In the genomic region with DNA sequence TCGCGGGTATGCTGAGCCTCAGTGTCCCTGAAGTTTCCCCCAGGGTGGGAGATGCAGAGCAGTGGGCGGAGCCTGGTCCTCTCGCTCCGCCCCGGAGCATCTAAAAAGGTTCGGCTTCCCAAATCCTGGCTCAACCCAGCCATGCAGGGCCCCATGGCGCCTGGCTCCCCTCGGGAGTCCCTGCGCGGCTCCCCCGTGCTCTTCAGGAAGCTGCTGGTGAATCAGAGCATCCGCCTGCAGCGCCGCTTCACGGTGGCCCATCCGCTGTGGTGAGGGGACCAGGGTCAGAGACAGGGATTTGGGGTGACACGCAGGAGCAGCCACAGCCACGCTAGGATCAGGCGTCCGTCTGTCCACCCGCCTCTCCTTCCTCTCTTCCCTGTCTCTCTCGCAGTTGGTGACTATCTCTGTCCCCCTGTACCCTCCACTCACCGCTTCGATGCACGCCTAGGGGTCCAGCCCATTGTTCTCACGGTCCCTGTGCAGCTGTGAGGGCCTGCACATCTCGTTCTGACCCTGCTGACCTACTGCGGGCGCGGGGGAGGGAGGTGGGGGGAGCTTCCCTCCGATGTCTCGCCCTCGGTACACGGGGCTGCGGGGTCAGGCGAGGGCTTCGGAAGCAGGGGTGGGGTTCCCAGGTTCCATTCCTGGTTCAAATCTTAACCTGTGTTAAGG, we compare ENCODE assay signal across 9 mouse cellular contexts. TPM values are rescaled to one million over a fixed set of nuclear protein-coding genes. Genes with fewer than 3 reads are reported as not detected.
DNase-seq lines count a peak whose midpoint lies in the region; ATAC-seq and TF ChIP-seq lines count a peak whose summit lies in the region.
"Had no signal": no experiment of that assay in that cellular context is flagged by ENCODE, and none has a peak within 500 bp of the region (broad histone marks: within the 10 kb centered on the region; RNA-seq: fewer than 3 reads in every experiment).

No protein-coding gene starts in this region.

- 0 out of 2 replicates have a peak, but pooled peaks have one; percentile 11 for ATAC-seq in lung, embryonic 16.5 days (ENCODE audit: low read depth)
- ATAC-seq in embryonic facial prominence, embryonic 15.5 days (ENCODE audit: insufficient number of reproducible peaks, low FRiP score, low TSS enrichment, low read depth), result no peak
- peak; percentile 35 for ATAC-seq in inflammation-experienced regulatory T-cells, adult 6 months
- ATAC-seq in activated CD4-positive, CD25-positive, alpha-beta regulatory T cell, adult 4 months, result no peak

- no peak for DNase-seq in lung, postnatal 25 days (ENCODE audit: low spot score)
- DNase-seq in midbrain, embryonic 10.5 days (ENCODE audit: low spot score), result peak; percentile 41
- no peak for DNase-seq in thymus, adult 2 months
- DNase-seq in adrenal gland, postnatal 36 days, result no peak

- H3K36me3 ChIP-seq in lung, embryonic 16.5 days (ENCODE audit: control insufficient read depth, insufficient read depth, low read length), result no peaks in the 10 kb centered on the region
- H3K36me3 ChIP-seq in embryonic facial prominence, embryonic 15.5 days, result no peaks in the 10 kb centered on the region
- no peaks in the 10 kb centered on the region for H3K36me3 ChIP-seq in midbrain, embryonic 10.5 days
- H3K36me3 ChIP-seq in thymus, adult 2 months (ENCODE audit: control insufficient read depth, insufficient read depth, low read length), result no peaks in the 10 kb centered on the region

- no peaks in the 10 kb centered on the region for H3K9me3 ChIP-seq in lung, embryonic 16.5 days (ENCODE audit: control insufficient read depth, low read length)
- H3K9me3 ChIP-seq in embryonic facial prominence, embryonic 15.5 days (replicated peaks), result no peaks in the 10 kb centered on the region
- no peaks in the 10 kb centered on the region for H3K9me3 ChIP-seq in midbrain, embryonic 10.5 days (replicated peaks)

- no peak for TF ChIP-seq POLR2A in thymus, adult 2 months (IDR thresholded peaks at IDR 0.05; ENCODE audit: control insufficient read depth, extremely low read depth, insufficient read depth, low read length, poor library complexity)

- H3K4me1 ChIP-seq in lung, embryonic 16.5 days (replicated peaks; ENCODE audit: control insufficient read depth, insufficient read depth, low read length), result peaks cover 11% of the 10 kb centered on the region
- H3K4me1 ChIP-seq in embryonic facial prominence, embryonic 15.5 days, result peaks cover 17% of the 10 kb centered on the region
- H3K4me1 ChIP-seq in midbrain, embryonic 10.5 days, result peaks cover 20% of the 10 kb centered on the region
- H3K4me1 ChIP-seq in thymus, adult 2 months (replicated peaks; ENCODE audit: control insufficient read depth, insufficient read depth, low read length), result peaks cover 18% of the 10 kb centered on the region

- 4% methylated on average over 38 of the region's 38 CpGs for WGBS in lung, embryonic 16.5 days
- WGBS in embryonic facial prominence, embryonic 15.5 days, result 5% methylated on average over 38 of the region's 38 CpGs
- 1% methylated on average over 38 of the region's 38 CpGs for WGBS in midbrain, embryonic 10.5 days
- 8% methylated on average over 38 of the region's 38 CpGs for WGBS in thymus, adult 2 months

- H3K27me3 ChIP-seq in lung, embryonic 16.5 days (ENCODE audit: control insufficient read depth, insufficient read depth, low read depth, low read length), result peaks cover 64% of the 10 kb centered on the region
- peaks cover 83% of the 10 kb centered on the region for H3K27me3 ChIP-seq in embryonic facial prominence, embryonic 15.5 days
- peaks cover 82% of the 10 kb centered on the region for H3K27me3 ChIP-seq in midbrain, embryonic 10.5 days (ENCODE audit: low read depth, poor library complexity, severe bottlenecking)
- peaks cover 17% of the 10 kb centered on the region for H3K27me3 ChIP-seq in thymus, adult 2 months (ENCODE audit: control insufficient read depth, insufficient read depth, low read length)

- no peak for TF ChIP-seq CTCF in thymus, adult 2 months (IDR thresholded peaks at IDR 0.05; ENCODE audit: borderline replicate concordance, control insufficient read depth, extremely low read depth, insufficient read depth, low read length, poor library complexity)

- no peak overlapping the region for H3K9ac ChIP-seq in lung, embryonic 16.5 days (ENCODE audit: low read length)
- H3K9ac ChIP-seq in embryonic facial prominence, embryonic 15.5 days, result no peak overlapping the region
- H3K9ac ChIP-seq: liver, embryonic 14.5 days had no signal

- H3K4me3 ChIP-seq in lung, embryonic 16.5 days (ENCODE audit: low read length), result no peak overlapping the region
- H3K4me3 ChIP-seq in embryonic facial prominence, embryonic 15.5 days (replicated peaks), result peak overlapping the region; percentile 37; the same call in 1 of the 2 replicates
- peak overlapping the region; percentile 50 for H3K4me3 ChIP-seq in midbrain, embryonic 10.5 days
- H3K4me3 ChIP-seq in thymus, adult 2 months (ENCODE audit: control insufficient read depth, insufficient read depth, low read length), result no peak overlapping the region

- no peak overlapping the region for H3K4me2 ChIP-seq in lung, embryonic 16.5 days (ENCODE audit: low read depth, low read length)
- H3K4me2 ChIP-seq in embryonic facial prominence, embryonic 15.5 days (replicated peaks), result peak overlapping the region; percentile 49

- H3K27ac ChIP-seq in lung, embryonic 16.5 days (ENCODE audit: low read length), result no peak overlapping the region
- H3K27ac ChIP-seq in embryonic facial prominence, embryonic 15.5 days (replicated peaks), result no peak overlapping the region
- peak overlapping the region; percentile 73 for H3K27ac ChIP-seq in midbrain, embryonic 10.5 days (replicated peaks)
- H3K27ac ChIP-seq in thymus, adult 2 months (ENCODE audit: control insufficient read depth, insufficient read depth, low read length), result no peak overlapping the region
- H3K27ac ChIP-seq: liver, embryonic 14.5 days had no signal

RNA-seq across cellular contexts. Expression of gene Rab3a, which starts 11.4 kb away (rescaled TPM):
- polyA plus RNA-seq in lung, embryonic 16.5 days (2015; fragmentation: Nextera tagmentation; extraction: Ambion mirVana), result 14.8 and 16.2 TPM in 2 replicates
- 22.7 and 28.6 TPM in 2 replicates for polyA plus RNA-seq in embryonic facial prominence, embryonic 15.5 days (2015; fragmentation: Nextera tagmentation; extraction: Ambion mirVana)
- 1 to 10 TPM; 4.6 to 8.6 (median 7.9) TPM for polyA plus RNA-seq in inflammation-experienced regulatory T-cells, adult 6 months (2017; shearing (Covaris generic))
- 17.2 and 40.7 TPM in 2 replicates for polyA plus RNA-seq in midbrain, embryonic 10.5 days (2016; fragmentation: Nextera tagmentation; extraction: Ambion mirVana)
- polyA plus RNA-seq in thymus, adult 2 months (2012; rRNA removed), result 17.8 and 20.8 TPM in 2 replicates
- 10 to 100 TPM; 68.6 to 78.2 TPM for total RNA-seq in adrenal gland, postnatal 36 days (2021)
- 1 to 10 TPM; 3.8 to 5.4 TPM for polyA plus RNA-seq in activated CD4-positive, CD25-positive, alpha-beta regulatory T cell, adult 4 months (2017; shearing (Covaris generic))

RNA-seq across cellular contexts. Expression of gene Mpv17l2, which starts 17.6 kb away (rescaled TPM):
- 37.1 and 39.2 TPM in 2 replicates for polyA plus RNA-seq in lung, embryonic 16.5 days (2015; fragmentation: Nextera tagmentation; extraction: Ambion mirVana)
- polyA plus RNA-seq in embryonic facial prominence, embryonic 15.5 days (2015; fragmentation: Nextera tagmentation; extraction: Ambion mirVana), result 41.7 and 42.3 TPM in 2 replicates
- polyA plus RNA-seq in inflammation-experienced regulatory T-cells, adult 6 months (2017; shearing (Covaris generic)), result 10 to 100 TPM; 35.5 to 46.1 (median 42.5) TPM
- 31.7 and 34.6 TPM in 2 replicates for polyA plus RNA-seq in midbrain, embryonic 10.5 days (2016; fragmentation: Nextera tagmentation; extraction: Ambion mirVana)
- polyA plus RNA-seq in thymus, adult 2 months (2012; rRNA removed), result 72.9 and 103 TPM in 2 replicates
- 100 to 1,000 TPM; 119 to 155 TPM for total RNA-seq in adrenal gland, postnatal 36 days (2021)
- 10 to 100 TPM; 35.6 to 41.7 TPM for polyA plus RNA-seq in activated CD4-positive, CD25-positive, alpha-beta regulatory T cell, adult 4 months (2017; shearing (Covaris generic))

RNA-seq across cellular contexts. Expression of gene Pde4c, which starts 19.6 kb away (rescaled TPM):
- 0.10 and 0.19 TPM in 2 replicates for polyA plus RNA-seq in lung, embryonic 16.5 days (2015; fragmentation: Nextera tagmentation; extraction: Ambion mirVana)
- 0.16 and 0.29 TPM in 2 replicates for polyA plus RNA-seq in embryonic facial prominence, embryonic 15.5 days (2015; fragmentation: Nextera tagmentation; extraction: Ambion mirVana)
- polyA plus RNA-seq in inflammation-experienced regulatory T-cells, adult 6 months (2017; shearing (Covaris generic)), result under 1 TPM; 0.19 to 0.59 (median 0.25) TPM
- polyA plus RNA-seq in midbrain, embryonic 10.5 days (2016; fragmentation: Nextera tagmentation; extraction: Ambion mirVana), result 0.72 and 0.78 TPM in 2 replicates
- 4.9 and 6.2 TPM in 2 replicates for polyA plus RNA-seq in thymus, adult 2 months (2012; rRNA removed)
- total RNA-seq in adrenal gland, postnatal 36 days (2021), result 1 to 10 TPM in 1 of 2 experiments, under 1 TPM in 1; 0.33 to 1.2 TPM
- polyA plus RNA-seq in activated CD4-positive, CD25-positive, alpha-beta regulatory T cell, adult 4 months (2017; shearing (Covaris generic)), result under 1 TPM; 0.47 to 0.95 TPM

RNA-seq across cellular contexts. Expression of gene Gm3336, which starts 24.8 kb away (rescaled TPM):
- polyA plus RNA-seq in lung, embryonic 16.5 days (2015; fragmentation: Nextera tagmentation; extraction: Ambion mirVana), result 0.26 TPM in 1 of 2 replicates, not detected in the other
- not detected in 2 replicates for polyA plus RNA-seq in embryonic facial prominence, embryonic 15.5 days (2015; fragmentation: Nextera tagmentation; extraction: Ambion mirVana)
- under 1 TPM in 1 of 3 experiments, not detected in 2; 0.55 TPM for polyA plus RNA-seq in inflammation-experienced regulatory T-cells, adult 6 months (2017; shearing (Covaris generic))
- polyA plus RNA-seq in midbrain, embryonic 10.5 days (2016; fragmentation: Nextera tagmentation; extraction: Ambion mirVana), result not detected in 2 replicates
- 0.48 and 0.50 TPM in 2 replicates for polyA plus RNA-seq in thymus, adult 2 months (2012; rRNA removed)
- total RNA-seq in adrenal gland, postnatal 36 days (2021), result not detected
- polyA plus RNA-seq in activated CD4-positive, CD25-positive, alpha-beta regulatory T cell, adult 4 months (2017; shearing (Covaris generic)), result not detected

RNA-seq across cellular contexts. Expression of gene Pik3r2, which starts 33.4 kb away (rescaled TPM):
- 56.0 and 56.8 TPM in 2 replicates for polyA plus RNA-seq in lung, embryonic 16.5 days (2015; fragmentation: Nextera tagmentation; extraction: Ambion mirVana)
- polyA plus RNA-seq in embryonic facial prominence, embryonic 15.5 days (2015; fragmentation: Nextera tagmentation; extraction: Ambion mirVana), result 92.5 and 94.3 TPM in 2 replicates
- 1 to 10 TPM; 2.6 to 5.4 (median 5.4) TPM for polyA plus RNA-seq in inflammation-experienced regulatory T-cells, adult 6 months (2017; shearing (Covaris generic))
- polyA plus RNA-seq in midbrain, embryonic 10.5 days (2016; fragmentation: Nextera tagmentation; extraction: Ambion mirVana), result 66.2 and 66.6 TPM in 2 replicates
- polyA plus RNA-seq in thymus, adult 2 months (2012; rRNA removed), result 124 and 136 TPM in 2 replicates
- total RNA-seq in adrenal gland, postnatal 36 days (2021), result 10 to 100 TPM; 35.6 to 51.5 TPM
- 1 to 10 TPM; 3.9 to 5.1 TPM for polyA plus RNA-seq in activated CD4-positive, CD25-positive, alpha-beta regulatory T cell, adult 4 months (2017; shearing (Covaris generic))

Comparison
In these comparisons a context has a peak if more than half of its experiments do, and no peak if none do; other contexts are left out.
1. ATAC-seq: peak in lung, embryonic 16.5 days (single experiment) and inflammation-experienced regulatory T-cells, adult 6 months (single experiment); none in embryonic facial prominence, embryonic 15.5 days (single experiment) and activated CD4-positive, CD25-positive, alpha-beta regulatory T cell, adult 4 months (single experiment).
2. H3K4me3 ChIP-seq: peak in embryonic facial prominence, embryonic 15.5 days (single experiment) and midbrain, embryonic 10.5 days (single experiment); none in lung, embryonic 16.5 days (single experiment) and thymus, adult 2 months (single experiment).